Mouse (Mus musculus) neural tube, embryonic 15.5 days (tissue): ENCODE data around the gene Smpdl3a. TPM values are rescaled to one million over a fixed set of nuclear protein-coding genes. Genes with fewer than 3 reads are reported as not detected.

ENCODE experiments used
- ATAC-seq: fragments of 200-750 bp; cut with Nextera tagmentation; 2 replicates; pipeline ENCODE4 v1.8.0; 2017; ENCODE audit warnings: mild to moderate bottlenecking, moderate TSS enrichment, moderate library complexity; ENCODE audit not compliant: low FRiP score
- H3K27ac ChIP-seq: fragments of 300-500 bp; sonication (generic); replicated peaks from 2 replicates; pipeline ENCODE4 v1.5.1; 2015; ENCODE audit warnings: mild to moderate bottlenecking, inconsistent platforms
- H3K27me3 ChIP-seq: fragments of 300-500 bp; sonication (generic); replicated peaks from 2 replicates; pipeline ENCODE4 v1.6.1; 2015; ENCODE audit warnings: inconsistent platforms
- H3K36me3 ChIP-seq: fragments of 300-500 bp; sonication (generic); 2 replicates; pipeline ENCODE4 v1.6.1; 2015; ENCODE audit warnings: inconsistent platforms
- H3K4me1 ChIP-seq: fragments of 300-500 bp; sonication (generic); 2 replicates; pipeline ENCODE4 v1.6.1; 2015; ENCODE audit warnings: inconsistent platforms
- H3K4me2 ChIP-seq: fragments of 300-500 bp; sonication (generic); 2 replicates; pipeline ENCODE4 v1.6.1; 2015; ENCODE audit warnings: inconsistent platforms, mild to moderate bottlenecking, moderate library complexity
- H3K4me3 ChIP-seq: fragments of 300-500 bp; sonication (generic); replicated peaks from 2 replicates; pipeline ENCODE4 v1.5.1; 2015; ENCODE audit warnings: mild to moderate bottlenecking, inconsistent platforms
- H3K9ac ChIP-seq: fragments of 300-500 bp; sonication (generic); replicated peaks from 2 replicates; pipeline ENCODE4 v1.6.1; 2015; ENCODE audit warnings: mild to moderate bottlenecking, inconsistent platforms
- H3K9me3 ChIP-seq: fragments of 300-500 bp; sonication (generic); replicated peaks from 2 replicates; pipeline ENCODE4 v1.6.1; 2016; ENCODE audit warnings: inconsistent platforms
- WGBS: fragments of 180-500 bp; shearing (Covaris S2); methylation state at CpG from one replicate; pipeline ENCODE4 v1.1.7; 2015; ENCODE audit warnings: mixed read lengths; 5-methylcytosine and 5-hydroxymethylcytosine counted together
- polyA plus RNA-seq: library from polyadenylated mRNA; unstranded; fragments of >200 nt; fragmentation: Nextera tagmentation; extraction: Ambion mirVana; gene quantifications from 2 replicates; pipeline ENCODE4 v1.2.1, GENCODE M21; 2015

Gene Smpdl3a
- polyA plus RNA-seq, 1 experiment from 2014 or later = 37.3 TPM

DNA sequence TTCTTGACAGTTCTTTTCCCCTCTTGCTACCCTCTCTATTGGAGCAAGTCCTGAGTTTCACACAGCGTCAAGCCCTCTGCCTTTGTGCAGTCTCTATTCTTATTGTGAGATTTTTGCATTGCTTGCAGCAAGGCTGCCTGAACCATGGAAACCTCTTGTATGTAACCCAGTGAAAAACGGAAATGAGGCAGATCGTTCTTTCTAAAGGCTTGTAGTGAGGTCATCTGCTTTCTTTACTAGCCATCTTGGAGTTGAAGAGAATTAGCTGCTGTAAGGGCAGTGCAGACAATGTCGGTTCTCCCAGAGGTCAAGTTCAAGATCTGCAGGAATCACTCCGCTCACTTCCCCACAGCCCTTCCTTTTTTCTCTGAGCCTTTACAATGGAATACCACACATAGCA lies 34.5 kb downstream of the Smpdl3a start:
- H3K4me3 ChIP-seq = no peak overlapping the region
- no peaks in the 10 kb centered on the region for H3K4me1 ChIP-seq
- H3K36me3 ChIP-seq = no peaks in the 10 kb centered on the region
- H3K27ac ChIP-seq = no peak overlapping the region
- H3K27me3 ChIP-seq = no peaks in the 10 kb centered on the region
- H3K9me3 ChIP-seq = no peaks in the 10 kb centered on the region
- H3K4me2 ChIP-seq = no peak overlapping the region
- H3K9ac ChIP-seq = no peak overlapping the region
- ATAC-seq = peak; percentile 80
- WGBS = 10% methylated on average over 5 of the region's 5 CpGs

DNA sequence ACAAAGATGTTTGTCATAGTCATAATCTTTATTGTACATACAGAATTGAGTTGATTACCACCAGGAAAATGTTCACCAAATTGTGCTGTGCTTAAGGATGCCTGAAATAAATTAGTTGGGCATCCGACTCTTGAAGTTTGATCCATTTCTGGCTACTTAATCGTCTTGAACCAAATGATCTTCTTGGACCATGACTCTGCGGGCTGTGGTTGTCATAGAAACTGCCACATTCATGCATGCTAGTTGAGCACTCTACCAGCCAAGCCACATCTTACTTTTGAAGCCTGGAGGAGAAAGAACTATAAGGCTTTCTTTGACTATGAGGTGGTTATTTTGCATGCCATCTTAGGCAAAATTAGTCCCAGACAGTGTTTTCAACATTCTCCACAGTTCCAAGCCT lies 35.5 kb downstream of the Smpdl3a start:
- Histone ChIP-seq H3K36me3 (no peaks in the 10 kb centered on the region), H3K4me2 (no peak overlapping the region), H3K27ac (no peak overlapping the region), H3K4me3 (no peak overlapping the region), H3K9me3 (no peaks in the 10 kb centered on the region), H3K9ac (no peak overlapping the region), H3K27me3 (no peaks in the 10 kb centered on the region), H3K4me1 (no peaks in the 10 kb centered on the region)
- ATAC-seq = no peak
- WGBS = 47% methylated on average over 3 of the region's 3 CpGs

DNA sequence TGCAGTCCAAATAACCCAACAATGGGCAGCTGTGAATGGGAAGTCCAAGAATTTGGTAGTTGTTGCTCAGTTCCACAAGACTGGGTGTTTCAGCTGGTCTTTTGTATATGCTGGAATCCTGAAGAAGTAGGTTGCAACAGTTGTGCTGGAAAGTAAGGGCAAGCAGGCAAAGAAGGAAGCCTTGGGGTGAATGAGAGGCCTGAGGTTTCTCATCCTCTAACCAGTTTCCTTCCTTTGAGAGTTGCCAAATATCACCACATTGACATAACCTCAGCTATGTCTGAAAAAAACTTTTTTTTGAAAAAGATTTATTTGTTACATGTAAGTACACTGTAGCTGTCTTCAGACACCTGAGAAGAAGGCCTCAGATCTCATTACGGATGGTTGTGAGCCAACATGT lies 41.0 kb downstream of the Smpdl3a start:
- Histone ChIP-seq H3K27ac (no peak overlapping the region), H3K9me3 (no peaks in the 10 kb centered on the region), H3K4me1 (no peaks in the 10 kb centered on the region), H3K36me3 (no peaks in the 10 kb centered on the region), H3K9ac (no peak overlapping the region), H3K27me3 (no peaks in the 10 kb centered on the region), H3K4me2 (no peak overlapping the region), H3K4me3 (no peak overlapping the region)
- 95% methylated on average over 1 of the region's 1 CpGs for WGBS
- ATAC-seq = no peak

DNA sequence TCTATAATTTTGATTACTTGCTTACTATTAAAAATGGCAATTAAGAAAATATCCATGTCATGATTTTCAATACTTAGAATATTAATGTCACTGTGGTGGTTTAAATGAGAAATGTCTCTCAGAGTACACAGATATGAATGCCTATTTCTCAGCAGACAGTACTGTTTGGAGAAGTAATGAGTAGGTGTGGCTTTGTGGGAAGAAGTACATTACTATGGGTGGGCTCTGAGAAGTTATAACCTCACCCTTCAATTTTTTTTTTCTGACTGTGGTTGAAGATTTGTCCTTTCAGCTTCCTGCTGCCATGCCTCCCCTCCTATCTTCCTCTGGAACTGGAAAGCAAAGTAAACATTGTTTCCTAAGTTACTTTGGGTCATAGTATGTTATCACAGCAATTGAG lies 41.8 kb downstream of the Smpdl3a start:
- Histone ChIP-seq H3K4me1 (no peaks in the 10 kb centered on the region), H3K27me3 (no peaks in the 10 kb centered on the region)

DNA sequence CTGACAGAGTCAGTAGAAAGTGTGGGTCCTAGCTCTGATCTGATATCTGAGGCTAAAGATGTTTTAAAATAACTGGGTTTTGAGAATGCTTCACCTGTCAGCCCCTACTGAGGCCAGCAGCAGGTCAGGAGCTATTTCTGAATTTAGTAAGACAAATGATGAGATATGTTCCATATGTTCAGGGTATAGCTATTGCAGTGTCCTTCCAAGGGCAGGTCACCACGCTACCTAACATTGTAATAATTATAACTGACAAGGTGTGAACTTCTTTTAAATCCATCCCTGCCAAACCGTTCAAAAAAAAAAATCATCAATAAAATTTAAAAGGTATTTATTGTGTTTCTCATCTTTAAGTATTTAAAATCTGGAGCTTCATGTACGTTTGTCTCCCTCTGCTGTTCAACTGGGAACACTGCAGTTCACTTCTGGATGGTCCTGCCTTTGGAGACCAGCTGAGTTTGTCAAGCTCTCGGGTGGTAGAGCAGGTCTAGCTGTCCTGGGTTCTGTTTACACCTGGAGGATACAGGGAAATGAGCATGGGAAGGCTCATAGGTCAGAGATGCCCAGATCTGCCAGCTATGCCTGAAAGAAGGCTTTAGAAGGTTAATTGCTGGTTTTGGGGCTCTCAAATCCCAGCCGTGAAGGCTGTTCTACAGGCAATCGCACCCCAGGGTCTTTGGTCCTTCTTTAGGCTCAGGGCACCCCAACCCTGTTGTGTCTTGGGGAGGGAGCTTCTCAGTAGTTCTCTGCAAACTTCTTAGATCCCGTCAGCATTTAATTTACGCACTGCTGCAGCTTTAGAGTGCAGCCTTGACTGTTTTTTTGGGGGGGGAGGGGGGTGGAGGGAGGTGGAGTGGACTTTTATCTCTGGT lies 47.7 kb downstream of the Smpdl3a start:
- Histone ChIP-seq H3K4me2 (no peak overlapping the region), H3K27ac (no peak overlapping the region), H3K4me3 (no peak overlapping the region), H3K9ac (no peak overlapping the region), H3K27me3 (no peaks in the 10 kb centered on the region), H3K4me1 (0 out of 2 replicates have a peak, but pooled peaks cover 6% of the 10 kb centered on the region), H3K36me3 (no peaks in the 10 kb centered on the region), H3K9me3 (no peaks in the 10 kb centered on the region)
- WGBS = 41% methylated on average over 8 of the region's 8 CpGs
- ATAC-seq = peak; percentile 78

More for the DNA sequence above, 41.8 kb downstream of the Smpdl3a start:
- no peak for ATAC-seq
- Histone ChIP-seq H3K27ac (no peak overlapping the region), H3K4me2 (no peak overlapping the region), H3K4me3 (no peak overlapping the region), H3K36me3 (no peaks in the 10 kb centered on the region), H3K9me3 (no peaks in the 10 kb centered on the region), H3K9ac (no peak overlapping the region)

DNA sequence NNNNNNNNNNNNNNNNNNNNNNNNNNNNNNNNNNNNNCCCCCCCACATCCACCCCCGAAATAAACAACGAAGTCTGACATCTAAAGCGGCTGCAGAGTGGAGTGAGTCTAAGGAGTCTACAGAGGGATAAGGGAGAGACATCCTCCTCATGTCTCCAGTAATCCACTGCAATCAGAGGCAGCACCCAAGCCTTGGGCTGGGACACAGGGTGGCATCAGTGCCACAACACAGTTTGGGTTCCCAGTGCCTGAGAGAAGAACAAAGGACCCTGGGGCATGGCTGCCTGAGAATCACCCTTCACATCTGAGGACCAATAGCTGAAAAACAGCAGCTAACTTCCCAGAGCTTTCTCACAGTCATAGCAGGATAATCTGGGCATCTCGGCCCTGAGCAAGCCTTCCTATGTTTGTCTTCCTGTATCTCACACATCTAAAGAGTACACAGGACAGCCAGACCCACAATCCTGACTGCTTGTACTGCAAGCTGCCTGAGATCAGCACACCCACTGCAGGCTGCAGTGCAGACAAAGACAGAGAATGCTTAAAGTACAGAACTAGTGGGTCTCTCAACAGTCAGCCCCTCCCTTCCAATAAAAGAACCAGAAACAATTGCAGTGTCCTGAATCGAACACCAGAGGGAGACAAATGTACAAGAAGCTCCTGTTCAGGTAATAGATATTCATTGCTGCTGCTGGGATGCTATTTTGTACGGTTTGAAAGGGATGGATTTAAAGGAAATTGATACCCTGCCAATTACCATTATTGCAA lies 54.0 kb downstream of the Smpdl3a start:
- WGBS = 52% methylated on average over 5 of the region's 6 CpGs
- Histone ChIP-seq H3K4me2 (no peak overlapping the region), H3K36me3 (no peaks in the 10 kb centered on the region), H3K9me3 (no peaks in the 10 kb centered on the region), H3K9ac (no peak overlapping the region), H3K27me3 (no peaks in the 10 kb centered on the region), H3K4me1 (no peaks in the 10 kb centered on the region), H3K4me3 (no peak overlapping the region), H3K27ac (no peak overlapping the region)
- ATAC-seq = peak; percentile 83

Other genes with a start within 250 kb of the Smpdl3a start
- 5.1 and 5.2 TPM in 2 replicates for gene Pkib, start 162.4 kb upstream of the Smpdl3a start, polyA plus RNA-seq
- 1,724 and 2,236 TPM in 2 replicates for gene Fabp7, start 9.5 kb upstream of the Smpdl3a start, polyA plus RNA-seq